Mouse (Mus musculus): Measurements from ENCODE around the gene Rnf115.

The Rnf115 gene

DNA sequence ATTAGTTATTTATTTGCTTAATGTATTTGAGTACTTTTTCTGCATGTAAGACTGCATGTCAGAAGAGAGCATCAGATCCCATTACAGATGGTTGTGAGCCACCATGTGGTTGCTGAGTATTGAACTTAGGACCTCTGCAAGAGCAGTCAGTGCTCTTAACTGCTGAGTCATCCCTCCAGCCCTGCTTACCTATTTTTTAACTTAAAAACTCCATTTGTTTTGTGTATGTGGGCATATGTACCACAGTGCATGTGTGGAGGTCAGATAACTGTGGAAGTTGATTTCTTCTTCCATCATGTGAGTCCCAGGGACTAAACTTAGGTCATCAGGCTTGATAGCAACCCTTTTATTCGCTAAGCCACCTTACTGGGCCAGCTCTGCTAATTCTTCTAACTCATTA, 60.3 kb downstream of the Rnf115 start:
- no peak for DNase-seq (ENCODE audit: low read depth, low spot score)
- Histone ChIP-seq H3K36me3 (ENCODE audit: control insufficient read depth, insufficient read depth, low read length, poor library complexity, severe bottlenecking) (peaks cover 11% of the 10 kb centered on the region), H3K27me3 (ENCODE audit: control insufficient read depth, insufficient read depth, low read length, poor library complexity, severe bottlenecking) (no peaks in the 10 kb centered on the region)

GRCm38 (mm10) chr3:96788506-96788905, 61.0 kb downstream of the Rnf115 start:
- Histone ChIP-seq H3K27me3 (ENCODE audit: control insufficient read depth, insufficient read depth, low read length, poor library complexity, severe bottlenecking) (no peaks in the 10 kb centered on the region), H3K36me3 (ENCODE audit: control insufficient read depth, insufficient read depth, low read length, poor library complexity, severe bottlenecking) (peaks cover 11% of the 10 kb centered on the region)
- DNase-seq (ENCODE audit: low read depth, low spot score): no peak

- no peaks in the 10 kb centered on the region for H3K27me3 ChIP-seq (ENCODE audit: control insufficient read depth, insufficient read depth, low read length, poor library complexity, severe bottlenecking)
- H3K36me3 ChIP-seq (ENCODE audit: control insufficient read depth, insufficient read depth, low read length, poor library complexity, severe bottlenecking): no peaks in the 10 kb centered on the region
- no peak for DNase-seq (ENCODE audit: low read depth, low spot score)
Observed at GRCm38 (mm10) chr3:96800254-96800653, 72.8 kb downstream of the Rnf115 start.

GRCm38 (mm10) chr3:96802214-96802613, 74.8 kb downstream of the Rnf115 start:
- DNase-seq (ENCODE audit: low read depth, low spot score): no peak
- no peaks in the 10 kb centered on the region for H3K27me3 ChIP-seq (ENCODE audit: control insufficient read depth, insufficient read depth, low read length, poor library complexity, severe bottlenecking)
- H3K36me3 ChIP-seq (ENCODE audit: control insufficient read depth, insufficient read depth, low read length, poor library complexity, severe bottlenecking): no peaks in the 10 kb centered on the region

- Histone ChIP-seq H3K36me3 (ENCODE audit: control insufficient read depth, insufficient read depth, low read length, poor library complexity, severe bottlenecking) (no peaks in the 10 kb centered on the region), H3K27me3 (ENCODE audit: control insufficient read depth, insufficient read depth, low read length, poor library complexity, severe bottlenecking) (no peaks in the 10 kb centered on the region)
- DNase-seq (ENCODE audit: low read depth, low spot score): no peak
Observed at GRCm38 (mm10) chr3:96808136-96808535, 80.7 kb downstream of the Rnf115 start.

DNA sequence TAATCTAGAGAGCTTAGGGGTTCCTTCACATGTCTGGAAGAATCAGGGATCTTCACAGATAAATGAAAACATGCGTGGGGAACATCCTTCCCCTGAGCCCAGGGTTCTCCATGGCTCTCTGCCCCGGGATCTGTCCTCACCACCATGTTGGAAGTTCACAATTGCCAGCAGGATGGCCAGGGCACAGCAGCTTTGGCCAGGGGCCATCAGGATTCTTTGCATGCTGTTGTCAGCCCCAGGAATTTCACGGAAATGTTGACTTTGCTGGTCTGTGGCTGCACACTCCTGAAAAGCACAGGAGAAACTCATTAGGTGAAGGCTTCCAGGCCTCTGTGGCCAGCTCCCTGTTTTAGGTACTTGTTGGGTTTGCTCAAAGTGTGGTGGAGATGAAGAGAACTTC, 81.2 kb downstream of the Rnf115 start:
- DNase-seq (ENCODE audit: low read depth, low spot score): no peak
- Histone ChIP-seq H3K36me3 (ENCODE audit: control insufficient read depth, insufficient read depth, low read length, poor library complexity, severe bottlenecking) (no peaks in the 10 kb centered on the region), H3K27me3 (ENCODE audit: control insufficient read depth, insufficient read depth, low read length, poor library complexity, severe bottlenecking) (no peaks in the 10 kb centered on the region)

DNA sequence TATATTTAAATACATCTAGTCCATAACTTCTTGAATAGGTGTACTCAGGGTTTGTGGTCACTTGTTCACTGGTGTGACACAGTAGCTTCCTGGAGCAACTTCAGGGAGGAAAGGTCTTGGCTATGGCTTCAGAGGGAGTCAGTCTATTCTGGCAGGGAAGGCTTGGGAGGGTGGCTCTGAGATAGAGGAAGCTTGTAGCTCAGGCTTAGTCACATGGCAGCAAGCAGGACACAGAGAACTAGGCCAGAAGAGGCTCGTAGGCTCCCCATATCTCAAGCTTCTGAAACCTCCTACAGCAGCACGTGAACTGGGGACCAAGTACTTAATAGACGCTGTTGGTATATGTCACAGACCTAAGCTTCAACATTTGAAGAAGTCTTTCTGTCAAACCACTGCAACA, 83.8 kb downstream of the Rnf115 start:
- DNase-seq (ENCODE audit: low read depth, low spot score): no peak
- Histone ChIP-seq H3K27me3 (ENCODE audit: control insufficient read depth, insufficient read depth, low read length, poor library complexity, severe bottlenecking) (no peaks in the 10 kb centered on the region), H3K36me3 (ENCODE audit: control insufficient read depth, insufficient read depth, low read length, poor library complexity, severe bottlenecking) (no peaks in the 10 kb centered on the region)

GRCm38 (mm10) chr3:96812395-96813091, 85.1 kb downstream of the Rnf115 start:
- H3K36me3 ChIP-seq (ENCODE audit: control insufficient read depth, insufficient read depth, low read length, poor library complexity, severe bottlenecking): no peaks in the 10 kb centered on the region
- DNase-seq (ENCODE audit: low read depth, low spot score): peak; percentile 77

DNA sequence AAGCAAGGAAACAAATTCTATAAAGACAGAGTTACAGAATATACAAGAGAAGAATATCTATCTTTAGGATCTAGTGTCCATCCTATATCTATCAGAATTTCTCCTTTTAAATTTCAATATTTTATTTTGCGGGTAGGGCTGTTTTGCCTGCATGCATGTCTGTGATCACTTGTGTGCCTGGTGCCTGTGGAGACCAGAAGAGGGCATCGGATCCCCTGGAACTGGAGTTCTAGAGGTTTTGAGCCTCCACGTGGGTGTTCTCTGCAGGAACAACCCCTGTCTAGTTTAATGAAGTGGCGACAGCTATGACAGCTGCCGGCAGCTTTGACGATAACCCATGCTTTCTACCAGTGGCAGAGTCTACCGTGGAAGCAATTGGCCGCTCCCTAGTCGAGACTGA, 85.6 kb downstream of the Rnf115 start:
- DNase-seq (ENCODE audit: low read depth, low spot score): peak; percentile 8
- Histone ChIP-seq H3K36me3 (ENCODE audit: control insufficient read depth, insufficient read depth, low read length, poor library complexity, severe bottlenecking) (no peaks in the 10 kb centered on the region), H3K27me3 (ENCODE audit: control insufficient read depth, insufficient read depth, low read length, poor library complexity, severe bottlenecking) (no peaks in the 10 kb centered on the region)

More at GRCm38 (mm10) chr3:96812395-96813091, 85.1 kb downstream of the Rnf115 start:
- no peaks in the 10 kb centered on the region for H3K27me3 ChIP-seq (ENCODE audit: control insufficient read depth, insufficient read depth, low read length, poor library complexity, severe bottlenecking)

DNA sequence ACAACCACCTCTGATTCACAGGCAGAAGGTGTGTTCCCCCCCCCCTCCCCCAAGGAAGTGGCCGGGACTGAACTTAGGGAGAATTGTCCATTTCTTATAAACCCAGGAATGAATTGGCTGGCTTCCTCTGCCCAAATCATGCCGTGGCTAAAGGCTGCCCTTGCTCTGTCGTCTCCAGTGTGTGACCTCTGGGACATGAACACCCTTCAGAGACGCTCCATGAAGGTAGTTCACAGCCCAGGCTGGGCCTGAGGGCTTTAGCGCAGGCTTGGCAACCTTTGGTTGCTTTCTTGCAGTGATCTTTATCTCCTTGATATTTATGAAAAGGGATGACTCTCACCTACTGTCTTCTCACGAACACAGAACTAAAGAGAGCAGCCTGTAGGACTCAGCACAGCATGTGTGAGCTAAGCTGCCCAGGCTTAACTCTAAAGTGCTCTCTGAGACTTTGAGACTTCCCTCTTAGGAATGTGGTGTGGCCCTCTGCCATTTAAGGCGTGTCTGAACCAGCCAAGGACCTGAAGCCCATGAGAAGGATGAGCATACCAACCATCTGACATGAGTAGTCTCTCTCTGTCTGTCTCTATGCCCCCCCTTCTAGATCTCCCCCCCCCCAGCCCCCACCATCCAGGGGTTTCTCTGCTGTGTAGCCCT, 86.3 kb downstream of the Rnf115 start:
- no peaks in the 10 kb centered on the region for H3K36me3 ChIP-seq (ENCODE audit: control insufficient read depth, insufficient read depth, low read length, poor library complexity, severe bottlenecking)

GRCm38 (mm10) chr3:96814342-96814741, 86.9 kb downstream of the Rnf115 start:
- Histone ChIP-seq H3K36me3 (ENCODE audit: control insufficient read depth, insufficient read depth, low read length, poor library complexity, severe bottlenecking) (no peaks in the 10 kb centered on the region), H3K27me3 (ENCODE audit: control insufficient read depth, insufficient read depth, low read length, poor library complexity, severe bottlenecking) (no peaks in the 10 kb centered on the region)
- no peak for DNase-seq (ENCODE audit: low read depth, low spot score)

More for the DNA sequence above, 86.3 kb downstream of the Rnf115 start:
- H3K27me3 ChIP-seq (ENCODE audit: control insufficient read depth, insufficient read depth, low read length, poor library complexity, severe bottlenecking): no peaks in the 10 kb centered on the region
- no peak for DNase-seq (ENCODE audit: low read depth, low spot score)

DNA sequence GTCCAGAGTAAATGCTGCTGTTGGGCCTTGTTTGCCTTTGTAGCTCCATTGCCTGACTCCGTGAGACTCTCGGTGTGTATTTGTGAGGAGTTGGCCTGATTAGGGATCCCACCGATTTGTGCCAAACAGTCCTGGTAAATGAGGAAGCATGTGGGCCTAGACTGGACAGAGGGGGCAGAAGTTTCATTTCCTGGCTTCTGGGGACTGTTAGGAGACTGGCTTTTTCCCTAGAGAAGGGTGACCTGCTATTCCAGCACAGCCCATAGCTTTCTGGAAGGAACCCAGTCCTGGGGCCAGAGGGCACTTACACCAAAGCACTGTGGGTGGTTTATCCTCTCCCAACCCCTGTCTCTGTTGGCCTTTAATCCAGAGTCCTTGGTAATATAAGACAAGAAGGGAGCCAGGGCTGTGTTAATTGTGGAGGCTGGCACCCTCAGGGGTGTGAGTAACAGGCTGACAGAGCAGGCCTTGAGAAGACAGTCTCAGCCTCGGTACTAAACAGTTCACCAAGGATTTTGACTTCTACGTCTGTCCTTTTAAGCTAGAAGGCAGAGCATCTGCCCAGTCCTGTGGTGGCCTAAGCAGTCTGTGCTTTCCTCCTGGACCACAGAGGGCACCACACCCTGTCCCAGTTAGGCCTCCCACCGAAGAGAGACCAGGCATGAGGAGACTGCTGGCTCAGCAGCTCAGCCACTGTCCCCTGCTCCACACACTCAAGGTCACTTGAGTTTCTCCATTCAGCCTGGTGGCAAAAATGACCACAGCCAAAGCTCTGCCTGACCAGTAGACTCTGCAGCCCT, 92.9 kb downstream of the Rnf115 start:
- no peaks in the 10 kb centered on the region for H3K36me3 ChIP-seq (ENCODE audit: control insufficient read depth, insufficient read depth, low read length, poor library complexity, severe bottlenecking)
- no peak for DNase-seq (ENCODE audit: low read depth, low spot score)
- no peaks in the 10 kb centered on the region for H3K27me3 ChIP-seq (ENCODE audit: control insufficient read depth, insufficient read depth, low read length, poor library complexity, severe bottlenecking)

- Histone ChIP-seq H3K36me3 (ENCODE audit: control insufficient read depth, insufficient read depth, low read length, poor library complexity, severe bottlenecking) (no peaks in the 10 kb centered on the region), H3K27me3 (ENCODE audit: control insufficient read depth, insufficient read depth, low read length, poor library complexity, severe bottlenecking) (no peaks in the 10 kb centered on the region)
- DNase-seq (ENCODE audit: low read depth, low spot score): no peak
Observed at GRCm38 (mm10) chr3:96821581-96821980, 94.1 kb downstream of the Rnf115 start.

DNA sequence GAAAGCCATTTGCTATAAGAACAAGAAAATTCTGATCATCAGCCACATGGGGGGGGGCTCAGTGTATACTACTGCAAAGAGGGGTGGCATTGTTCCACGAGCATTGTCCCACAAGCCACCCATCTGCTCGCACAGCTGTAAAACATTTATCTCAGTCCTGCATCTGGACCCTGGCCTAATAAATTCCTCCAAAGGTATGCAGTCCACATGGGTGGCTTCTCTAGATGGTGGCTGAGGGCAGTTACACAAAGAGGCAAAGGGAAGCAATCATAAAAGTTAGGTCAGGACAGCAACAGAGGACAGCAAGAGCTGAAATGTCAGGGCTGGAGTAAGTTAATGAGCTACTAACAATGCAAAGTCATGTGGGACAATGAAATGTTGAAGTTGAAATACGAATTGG, 96.2 kb downstream of the Rnf115 start:
- Histone ChIP-seq H3K27me3 (ENCODE audit: control insufficient read depth, insufficient read depth, low read length, poor library complexity, severe bottlenecking) (no peaks in the 10 kb centered on the region), H3K36me3 (ENCODE audit: control insufficient read depth, insufficient read depth, low read length, poor library complexity, severe bottlenecking) (no peaks in the 10 kb centered on the region)
- DNase-seq (ENCODE audit: low read depth, low spot score): no peak

GRCm38 (mm10) chr3:96824614-96825013, 97.2 kb downstream of the Rnf115 start:
- no peaks in the 10 kb centered on the region for H3K36me3 ChIP-seq (ENCODE audit: control insufficient read depth, insufficient read depth, low read length, poor library complexity, severe bottlenecking)
- no peaks in the 10 kb centered on the region for H3K27me3 ChIP-seq (ENCODE audit: control insufficient read depth, insufficient read depth, low read length, poor library complexity, severe bottlenecking)
- DNase-seq (ENCODE audit: low read depth, low spot score): no peak

Measured in splenic B cell, adult 2 months (primary cell).